Mouse (Mus musculus): ENCODE results near the gene Socs1.

DNA sequence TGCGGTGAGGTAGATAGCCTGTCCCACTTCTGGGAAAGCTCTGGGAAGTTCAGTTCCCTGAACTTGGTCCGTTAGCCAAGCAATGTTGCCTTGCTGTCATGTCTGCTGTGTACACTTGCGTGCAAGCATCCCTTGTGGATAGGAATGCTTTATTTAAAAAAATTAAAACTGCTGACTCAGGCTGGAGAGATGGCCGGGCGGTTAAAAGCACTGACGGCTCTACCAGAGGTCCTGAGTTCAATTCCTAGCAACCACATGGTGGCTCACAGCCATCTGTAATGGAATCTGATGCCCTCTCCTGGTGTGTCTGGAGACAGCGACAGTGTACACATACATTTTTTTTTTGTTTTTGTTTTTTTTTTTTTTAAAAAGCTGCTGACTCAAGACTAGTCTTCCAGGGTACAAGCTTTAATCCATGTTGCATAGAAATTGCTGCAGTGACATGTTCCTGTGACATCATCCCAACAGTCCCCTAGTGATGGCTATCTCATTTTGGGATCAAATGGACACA is 2.3 kb upstream of the Socs1 start:
- TF ChIP-seq POLR2A (IDR thresholded peaks at IDR 0.05; ENCODE audit: control insufficient read depth, extremely low read depth, insufficient read depth, low read length, poor library complexity) (no peak), CTCF (IDR thresholded peaks at IDR 0.05; ENCODE audit: borderline replicate concordance, control insufficient read depth, extremely low read depth, insufficient read depth, low read length, poor library complexity) (no peak)

Measured in thymus, adult 2 months (tissue).